7 mouse cellular contexts compared by ENCODE assay signal in the genomic region with DNA sequence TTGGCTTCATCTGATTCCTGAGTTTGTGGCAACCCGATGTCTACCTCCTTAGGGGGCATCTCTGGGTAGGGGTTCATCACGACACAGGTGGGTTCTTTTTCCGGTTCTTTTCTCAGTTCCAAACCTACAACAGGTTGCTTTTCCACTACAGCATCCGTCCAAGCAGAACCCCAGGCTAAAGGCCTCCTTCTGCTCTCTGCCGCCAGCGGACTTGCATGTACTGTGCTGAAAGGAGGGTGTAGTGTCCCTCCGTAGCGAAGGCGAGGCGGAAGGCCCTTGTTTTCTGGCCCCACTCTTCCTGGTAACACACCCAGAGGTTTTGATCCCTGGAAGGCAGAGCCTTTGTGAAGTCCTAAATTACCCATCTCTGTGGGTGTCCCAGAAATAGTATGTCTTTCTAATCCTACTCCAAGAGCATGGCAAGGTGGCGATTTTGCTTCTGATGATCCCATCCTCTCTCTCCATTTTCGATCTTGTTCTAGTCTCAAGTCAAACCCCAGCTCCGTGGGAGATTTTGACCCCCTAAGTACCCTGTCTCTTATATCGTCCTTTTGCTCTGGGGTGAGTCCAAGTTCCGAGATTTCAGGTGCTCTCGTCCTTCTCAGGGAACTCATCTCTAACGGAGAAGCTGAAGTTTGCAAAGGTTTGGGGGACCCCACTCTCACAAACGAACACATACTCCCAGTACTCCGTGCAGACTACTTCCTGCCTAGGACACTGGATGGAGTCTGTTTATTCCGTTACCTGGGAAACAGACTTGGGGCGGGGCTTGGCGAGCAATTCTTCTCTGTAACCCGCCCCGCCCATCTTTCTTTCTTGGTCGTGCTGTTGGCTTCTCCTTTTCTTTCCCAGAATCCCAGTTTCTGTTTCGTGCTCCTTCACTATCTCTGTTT. TPM values are rescaled to one million over a fixed set of nuclear protein-coding genes. Genes with fewer than 3 reads are reported as not detected.
A peak's percentile ranks its signal among the peaks of the same experiment; 100 is the strongest.
DNase-seq lines count a peak whose midpoint lies in the region; ATAC-seq and TF ChIP-seq lines count a peak whose summit lies in the region.

A gene (minus strand): TSS at position 719 of the 893 bp plus-strand sequence.

- no peaks in the 10 kb centered on the region for H3K79me2 ChIP-seq in heart, adult 2 months (replicated peaks; ENCODE audit: control insufficient read depth, insufficient read depth, low read length)

- H3K9me3 ChIP-seq in embryonic facial prominence, embryonic 11.5 days (replicated peaks; ENCODE audit: control insufficient read depth, low read length), result no peaks in the 10 kb centered on the region
- H3K9me3 ChIP-seq in limb, embryonic 11.5 days (ENCODE audit: control insufficient read depth, low read length), result no peaks in the 10 kb centered on the region
- no peaks in the 10 kb centered on the region for H3K9me3 ChIP-seq in midbrain, embryonic 12.5 days

- TF ChIP-seq CTCF in heart, adult 2 months (IDR thresholded peaks at IDR 0.05), result no peak

- H3K4me1 ChIP-seq in embryonic facial prominence, embryonic 11.5 days (ENCODE audit: control insufficient read depth, insufficient read depth, low read length), result no peaks in the 10 kb centered on the region
- peaks cover 2% of the 10 kb centered on the region; the same call in 1 of the 2 replicates for H3K4me1 ChIP-seq in heart, adult 2 months (ENCODE audit: control insufficient read depth, insufficient read depth, low read length)
- no peaks in the 10 kb centered on the region for H3K4me1 ChIP-seq in limb, embryonic 11.5 days (ENCODE audit: control insufficient read depth, insufficient read depth, low read length)
- peaks cover 6% of the 10 kb centered on the region for H3K4me1 ChIP-seq in midbrain, embryonic 12.5 days

- peak; percentile 94 for DNase-seq in adrenal gland, postnatal 14 days
- peak; percentile 95 for DNase-seq in embryonic facial prominence, embryonic 11.5 days (ENCODE audit: low spot score)
- peak; percentile 91 for DNase-seq in heart, adult 2 months
- peak; percentile 90 for DNase-seq in kidney, adult 18-20 months
- DNase-seq in limb, embryonic 11.5 days (ENCODE audit: low spot score), result peak; percentile 87
- DNase-seq in skeletal muscle tissue, adult 2 months (ENCODE audit: low read depth, low spot score), result peak; percentile 74

- peak within 1 kb of the TSS; percentile 46 for H3K4me2 ChIP-seq in embryonic facial prominence, embryonic 11.5 days (ENCODE audit: low read depth, low read length)
- H3K4me2 ChIP-seq in limb, embryonic 11.5 days (ENCODE audit: low read depth, severe bottlenecking), result peak within 1 kb of the TSS; percentile 32
- peak within 1 kb of the TSS; percentile 61 for H3K4me2 ChIP-seq in midbrain, embryonic 12.5 days (replicated peaks)

- peak within 1 kb of the TSS; percentile 50 for H3K9ac ChIP-seq in embryonic facial prominence, embryonic 11.5 days (replicated peaks; ENCODE audit: low read length)
- H3K9ac ChIP-seq in heart, adult 2 months (ENCODE audit: low read depth, low read length), result peak within 1 kb of the TSS; percentile 49
- peak within 1 kb of the TSS; percentile 50 for H3K9ac ChIP-seq in limb, embryonic 11.5 days (ENCODE audit: low read length)
- H3K9ac ChIP-seq in midbrain, embryonic 12.5 days (replicated peaks), result peak within 1 kb of the TSS; percentile 54

- intact Hi-C loops in heart, adult 2 months (cut with DNase I), result loop anchor here (2.0 kb wide), 1 partner anchor 16 kb away; a partner anchor contains a TSS

- no peaks in the 10 kb centered on the region for H3K36me3 ChIP-seq in embryonic facial prominence, embryonic 11.5 days (replicated peaks; ENCODE audit: control insufficient read depth, insufficient read depth, low read depth, low read length)
- no peaks in the 10 kb centered on the region for H3K36me3 ChIP-seq in heart, adult 2 months (ENCODE audit: control insufficient read depth, insufficient read depth, low read length)
- H3K36me3 ChIP-seq in limb, embryonic 11.5 days (ENCODE audit: control insufficient read depth, insufficient read depth, low read length), result no peaks in the 10 kb centered on the region
- no peaks in the 10 kb centered on the region for H3K36me3 ChIP-seq in midbrain, embryonic 12.5 days

- WGBS in embryonic facial prominence, embryonic 11.5 days, result 19% methylated on average over 26 of the region's 26 CpGs
- WGBS in heart, adult 2 months, result 23% methylated on average over 26 of the region's 26 CpGs
- 20% methylated on average over 26 of the region's 26 CpGs for WGBS in limb, embryonic 11.5 days
- 15% methylated on average over 26 of the region's 26 CpGs for WGBS in midbrain, embryonic 12.5 days

- peak; percentile 44; the same call in 1 of the 2 replicates for TF ChIP-seq POLR2A in heart, adult 2 months (IDR thresholded peaks at IDR 0.05; ENCODE audit: insufficient read depth, low read depth, low read length)

- ATAC-seq in embryonic facial prominence, embryonic 11.5 days (replicated peaks; ENCODE audit: insufficient number of reproducible peaks, low FRiP score, low TSS enrichment, low read depth), result peak; percentile 96
- ATAC-seq in limb, embryonic 11.5 days (ENCODE audit: insufficient number of reproducible peaks, low FRiP score, low TSS enrichment, low read depth), result peak; percentile 91
- peak; percentile 97 for ATAC-seq in midbrain, embryonic 12.5 days (ENCODE audit: low FRiP score, low read depth)

- no peak within 1 kb of the TSS for H3K27ac ChIP-seq in embryonic facial prominence, embryonic 11.5 days (replicated peaks; ENCODE audit: low read depth, low read length)
- peak within 1 kb of the TSS; percentile 48 for H3K27ac ChIP-seq in heart, adult 2 months
- H3K27ac ChIP-seq in limb, embryonic 11.5 days (replicated peaks; ENCODE audit: low read depth, low read length), result no peak within 1 kb of the TSS
- no peak within 1 kb of the TSS for H3K27ac ChIP-seq in midbrain, embryonic 12.5 days (replicated peaks)

- no peaks in the 10 kb centered on the region for H3K27me3 ChIP-seq in embryonic facial prominence, embryonic 11.5 days (ENCODE audit: control insufficient read depth, insufficient read depth, low read length)
- H3K27me3 ChIP-seq in heart, adult 2 months (ENCODE audit: control insufficient read depth, insufficient read depth, low read length), result no peaks in the 10 kb centered on the region
- no peaks in the 10 kb centered on the region for H3K27me3 ChIP-seq in limb, embryonic 11.5 days (ENCODE audit: control insufficient read depth, insufficient read depth, low read length)
- H3K27me3 ChIP-seq in midbrain, embryonic 12.5 days, result no peaks in the 10 kb centered on the region

- TF ChIP-seq EP300 in heart, adult 2 months (IDR thresholded peaks at IDR 0.05; ENCODE audit: insufficient read depth, low read depth, low read length), result no peak

- peak within 1 kb of the TSS; percentile 26 for H3K4me3 ChIP-seq in embryonic facial prominence, embryonic 11.5 days (ENCODE audit: low read depth, low read length)
- H3K4me3 ChIP-seq in heart, adult 2 months, result peak within 1 kb of the TSS; percentile 32
- peak within 1 kb of the TSS; percentile 25 for H3K4me3 ChIP-seq in limb, embryonic 11.5 days (ENCODE audit: low read depth, low read length)
- peak within 1 kb of the TSS; percentile 44 for H3K4me3 ChIP-seq in midbrain, embryonic 12.5 days

RNA-seq across cellular contexts. Expression of the gene that starts here (rescaled TPM):
- total RNA-seq in adrenal gland, postnatal 14 days (2021), result 0.48 and 0.60 TPM in 2 replicates
- polyA plus RNA-seq in embryonic facial prominence, embryonic 11.5 days (2014; fragmentation: Nextera tagmentation; extraction: Ambion mirVana), result 0.38 and 0.57 TPM in 2 replicates
- under 1 TPM; 0.10 to 0.16 TPM for total RNA-seq in heart, adult 2 months (2021)
- polyA plus RNA-seq in heart, adult 2 months (2012; rRNA removed), result 0.10 and 0.12 TPM in 2 replicates
- polyA plus RNA-seq in limb, embryonic 11.5 days (2014; fragmentation: Nextera tagmentation; extraction: Ambion mirVana), result 0.17 and 0.26 TPM in 2 replicates
- polyA plus RNA-seq in midbrain, embryonic 12.5 days (2016; fragmentation: Nextera tagmentation; extraction: Ambion mirVana), result 0.38 and 0.63 TPM in 2 replicates

Comparison
In these comparisons a context has a peak if more than half of its experiments do, and no peak if none do; other contexts are left out.
1. Peak in DNase-seq in adrenal gland, postnatal 14 days; RNA of the gene not detected or under 1 TPM.
2. Peak in DNase-seq, ATAC-seq, H3K4me3 ChIP-seq, H3K9ac ChIP-seq and H3K4me2 ChIP-seq in embryonic facial prominence, embryonic 11.5 days; RNA of the gene not detected or under 1 TPM.
3. Peak in DNase-seq, H3K4me3 ChIP-seq, H3K27ac ChIP-seq and H3K9ac ChIP-seq in heart, adult 2 months; RNA of the gene not detected or under 1 TPM.
4. Peak in DNase-seq, ATAC-seq, H3K4me3 ChIP-seq, H3K9ac ChIP-seq and H3K4me2 ChIP-seq in limb, embryonic 11.5 days; RNA of the gene not detected or under 1 TPM.
5. Peak in ATAC-seq, H3K4me3 ChIP-seq, H3K9ac ChIP-seq and H3K4me2 ChIP-seq in midbrain, embryonic 12.5 days; RNA of the gene not detected or under 1 TPM.